Mouse (Mus musculus) E14TG2a.4 (cell line): ENCODE results near the gene Sco1.

Experiments
- CTCF ChIP-seq: conservative IDR thresholded peaks from 2 replicates; pipeline ENCODE4 v1.5.1; 2014; ENCODE audit warnings: low read length
- NANOG ChIP-seq: IDR thresholded peaks from 2 replicates; pipeline ENCODE4 v1.6.1; 2014; ENCODE audit warnings: borderline replicate concordance, low read length, mixed read lengths
- POU5F1 ChIP-seq: IDR thresholded peaks from 2 replicates; pipeline ENCODE4 v1.6.1; 2014; ENCODE audit warnings: low read length, borderline replicate concordance

GRCm38 (mm10) chr11:67081125-67081649 is 28.7 kb downstream of the Sco1 start:
- TF ChIP-seq CTCF = no peak
- no peak for TF ChIP-seq POU5F1
- TF ChIP-seq NANOG = no peak
